ENCODE assay signal across 8 mouse cellular contexts in genomic region chr6:21213865-21214672, GRCm38 (mm10). TPM values are rescaled to one million over a fixed set of nuclear protein-coding genes. Genes with fewer than 3 reads are reported as not detected.
DNase-seq lines count a peak whose midpoint lies in the region; ATAC-seq and TF ChIP-seq lines count a peak whose summit lies in the region.

No protein-coding gene starts in this region.

- peak overlapping the region; percentile 37; the same call in 1 of the 2 replicates for H3K9ac ChIP-seq in embryonic facial prominence, embryonic 15.5 days
- H3K9ac ChIP-seq in lung, embryonic 16.5 days (ENCODE audit: low read length), result peak overlapping the region; percentile 20; the same call in 1 of the 2 replicates

- H3K27ac ChIP-seq in embryonic facial prominence, embryonic 15.5 days (replicated peaks), result no peak overlapping the region
- H3K27ac ChIP-seq in lung, embryonic 16.5 days (ENCODE audit: low read length), result no peak overlapping the region

- H3K27me3 ChIP-seq in G1E (ENCODE audit: insufficient read depth, low read length), result peaks cover 10% of the 10 kb centered on the region; the same call in 1 of the 2 replicates
- H3K27me3 ChIP-seq in embryonic facial prominence, embryonic 15.5 days, result peaks cover 31% of the 10 kb centered on the region
- H3K27me3 ChIP-seq in lung, embryonic 16.5 days (ENCODE audit: control insufficient read depth, insufficient read depth, low read depth, low read length), result peaks cover 29% of the 10 kb centered on the region

- TF ChIP-seq CTCF in G1E (IDR thresholded peaks at IDR 0.05; ENCODE audit: low read depth, low read length), result 0 out of 2 replicates have a peak, but pooled peaks have one; percentile 7

- peak overlapping the region; percentile 99 for H3K4me2 ChIP-seq in embryonic facial prominence, embryonic 15.5 days (replicated peaks)
- H3K4me2 ChIP-seq in lung, embryonic 16.5 days (ENCODE audit: low read depth, low read length), result peak overlapping the region; percentile 99

- no peaks in the 10 kb centered on the region for H3K4me1 ChIP-seq in G1E (ENCODE audit: insufficient read depth, low read depth, low read length)
- H3K4me1 ChIP-seq in embryonic facial prominence, embryonic 15.5 days, result peaks cover 15% of the 10 kb centered on the region
- H3K4me1 ChIP-seq in lung, embryonic 16.5 days (replicated peaks; ENCODE audit: control insufficient read depth, insufficient read depth, low read length), result peaks cover 5% of the 10 kb centered on the region; the same call in 1 of the 2 replicates

- H3K36me3 ChIP-seq in G1E (replicated peaks), result no peaks in the 10 kb centered on the region
- H3K36me3 ChIP-seq in embryonic facial prominence, embryonic 15.5 days, result no peaks in the 10 kb centered on the region
- no peaks in the 10 kb centered on the region for H3K36me3 ChIP-seq in lung, embryonic 16.5 days (ENCODE audit: control insufficient read depth, insufficient read depth, low read length)

- ATAC-seq in G1E (ENCODE audit: extremely low read depth, insufficient number of reproducible peaks, low FRiP score, poor library complexity, severe bottlenecking), result no peak
- ATAC-seq in embryonic facial prominence, embryonic 15.5 days (ENCODE audit: insufficient number of reproducible peaks, low FRiP score, low TSS enrichment, low read depth), result peak; percentile 4; the same call in 1 of the 2 replicates
- peak; percentile 49; the same call in 1 of the 2 replicates for ATAC-seq in lung, embryonic 16.5 days (ENCODE audit: low read depth)
- ATAC-seq in erythroblast, adult 5-6 weeks (replicated peaks; ENCODE audit: low FRiP score, poor library complexity, severe bottlenecking), result no peak

- DNase-seq in G1E (ENCODE audit: low spot score), result no peak
- peak; percentile 96 for DNase-seq in brain, adult 2 months (ENCODE audit: low read depth, low spot score)
- DNase-seq in heart, postnatal 4 days, result peak; percentile 76
- DNase-seq in layer of hippocampus, adult 18-20 months (ENCODE audit: low spot score in 2 of 2), result peak; percentile 76 to 94
- peak; percentile 80 for DNase-seq in right cerebral cortex, adult 18-20 months

- 1% methylated on average over 29 of the region's 29 CpGs for WGBS in embryonic facial prominence, embryonic 15.5 days
- WGBS in lung, embryonic 16.5 days, result under 1% methylated on average over 29 of the region's 29 CpGs

- no peak overlapping the region for H3K4me3 ChIP-seq in G1E (ENCODE audit: low read depth, low read length)
- H3K4me3 ChIP-seq in embryonic facial prominence, embryonic 15.5 days (replicated peaks), result peak overlapping the region; percentile 64
- H3K4me3 ChIP-seq in lung, embryonic 16.5 days (ENCODE audit: low read length), result peak overlapping the region; percentile 68

- H3K9me3 ChIP-seq in G1E (replicated peaks), result peaks cover 8% of the 10 kb centered on the region
- no peaks in the 10 kb centered on the region for H3K9me3 ChIP-seq in embryonic facial prominence, embryonic 15.5 days (replicated peaks)
- H3K9me3 ChIP-seq in lung, embryonic 16.5 days (ENCODE audit: control insufficient read depth, low read length), result no peaks in the 10 kb centered on the region

RNA-seq across cellular contexts. Expression of gene Kcnd2, which starts 1.2 kb away (rescaled TPM):
- total RNA-seq in G1E (2014; fragmentation: Nextera tagmentation) (not detected in 2 replicates), G1E (2017) (0.05 and 0.06 TPM in 2 replicates)
- polyA plus RNA-seq in G1E (2012), result not detected in 2 replicates
- 0.96 and 0.98 TPM in 2 replicates for polyA plus RNA-seq in embryonic facial prominence, embryonic 15.5 days (2015; fragmentation: Nextera tagmentation; extraction: Ambion mirVana)
- total RNA-seq in heart, postnatal 4 days (2021), result 1 to 10 TPM; 3.4 to 3.7 TPM
- total RNA-seq in layer of hippocampus, adult 18-20 months (2021), result 100 to 1,000 TPM in 1 of 2 experiments, 10 to 100 TPM in 1; 91.6 to 106 TPM
- polyA plus RNA-seq in lung, embryonic 16.5 days (2015; fragmentation: Nextera tagmentation; extraction: Ambion mirVana), result 0.14 TPM in 2 replicates
- total RNA-seq in erythroblast, adult 5-6 weeks (2015; ENCODE audit: low replicate concordance), result not detected in 2 replicates
- not detected in 2 replicates for total RNA-seq in erythroblast, adult 5-6 weeks (2017; ENCODE audit: low replicate concordance)

Comparison
In these comparisons a context has a peak if more than half of its experiments do, and no peak if none do; other contexts are left out.
1. ATAC-seq: peak in embryonic facial prominence, embryonic 15.5 days (single experiment) and lung, embryonic 16.5 days (single experiment); none in G1E (single experiment) and erythroblast, adult 5-6 weeks (single experiment).
2. RNA of gene Kcnd2, which starts 1.2 kb away (total RNA-seq): 91.6 to 106 TPM in layer of hippocampus, adult 18-20 months; 3.4 to 3.7 TPM in heart, postnatal 4 days, 0.05 to 0.06 TPM in G1E and not detected in erythroblast, adult 5-6 weeks; every median in the first group is over 10 times any median in the second.